Mouse (Mus musculus): ENCODE results near the gene Tmem248. TPM values are rescaled to one million over a fixed set of nuclear protein-coding genes. Genes with fewer than 3 reads are reported as not detected.
A peak's percentile ranks its signal among the peaks of the same experiment; 100 is the strongest.

Tmem248 gene
- total and polyA plus RNA-seq, 2 experiments, result 19.8 to 34.3 TPM

- no peak overlapping the region for H3K4me3 ChIP-seq (ENCODE audit: insufficient read depth, low read depth, low read length)
- no peaks in the 10 kb centered on the region for H3K79me2 ChIP-seq (ENCODE audit: control insufficient read depth, insufficient read depth, low read length)
- H3K27ac ChIP-seq (replicated peaks; ENCODE audit: insufficient read depth, low read depth, low read length), result peak overlapping the region; percentile 31; the same call in 1 of the 2 replicates
- H3K9ac ChIP-seq (ENCODE audit: low read depth, low read length), result no peak overlapping the region
- no peak for TF ChIP-seq CTCF (IDR thresholded peaks at IDR 0.05; ENCODE audit: low read depth, low read length)
- no peak for TF ChIP-seq POLR2A (IDR thresholded peaks at IDR 0.05; ENCODE audit: extremely low read depth, insufficient read depth, low read length)
- peak; percentile 83 for DNase-seq (ENCODE audit: extremely low read depth, low read depth, low spot score)
- H3K4me1 ChIP-seq (ENCODE audit: control insufficient read depth, insufficient read depth, low read length), result peaks cover 7% of the 10 kb centered on the region; the same call in 1 of the 2 replicates
- H3K27me3 ChIP-seq (ENCODE audit: control insufficient read depth, insufficient read depth, low read length), result no peaks in the 10 kb centered on the region
- peaks cover 7% of the 10 kb centered on the region for H3K36me3 ChIP-seq (ENCODE audit: control insufficient read depth, insufficient read depth, low read length)
- WGBS, result 66% methylated on average over 6 of the region's 6 CpGs
Observed at GRCm38 (mm10) chr5:130264433-130265005, 47.6 kb downstream of the Tmem248 start.

GRCm38 (mm10) chr5:130266651-130267050 is 49.8 kb downstream of the Tmem248 start:
- Histone ChIP-seq H3K27ac (replicated peaks; ENCODE audit: insufficient read depth, low read depth, low read length) (no peak overlapping the region), H3K9ac (ENCODE audit: low read depth, low read length) (no peak overlapping the region), H3K4me1 (ENCODE audit: control insufficient read depth, insufficient read depth, low read length) (peaks cover 7% of the 10 kb centered on the region; the same call in 1 of the 2 replicates), H3K79me2 (ENCODE audit: control insufficient read depth, insufficient read depth, low read length) (no peaks in the 10 kb centered on the region), H3K4me3 (ENCODE audit: insufficient read depth, low read depth, low read length) (no peak overlapping the region), H3K36me3 (ENCODE audit: control insufficient read depth, insufficient read depth, low read length) (peaks cover 9% of the 10 kb centered on the region), H3K27me3 (ENCODE audit: control insufficient read depth, insufficient read depth, low read length) (no peaks in the 10 kb centered on the region)
- 91% methylated on average over 7 of the region's 7 CpGs for WGBS
- TF ChIP-seq CTCF (IDR thresholded peaks at IDR 0.05; ENCODE audit: low read depth, low read length), result peak; percentile 66
- no peak for TF ChIP-seq POLR2A (IDR thresholded peaks at IDR 0.05; ENCODE audit: extremely low read depth, insufficient read depth, low read length)
- no peak for DNase-seq (ENCODE audit: extremely low read depth, low read depth, low spot score)

GRCm38 (mm10) chr5:130267316-130267715 is 50.4 kb downstream of the Tmem248 start:
- TF ChIP-seq POLR2A (IDR thresholded peaks at IDR 0.05; ENCODE audit: extremely low read depth, insufficient read depth, low read length), result no peak
- TF ChIP-seq CTCF (IDR thresholded peaks at IDR 0.05; ENCODE audit: low read depth, low read length), result peak; percentile 74
- peaks cover 9% of the 10 kb centered on the region for H3K36me3 ChIP-seq (ENCODE audit: control insufficient read depth, insufficient read depth, low read length)
- DNase-seq (ENCODE audit: extremely low read depth, low read depth, low spot score), result peak; percentile 41
- peaks cover 7% of the 10 kb centered on the region; the same call in 1 of the 2 replicates for H3K4me1 ChIP-seq (ENCODE audit: control insufficient read depth, insufficient read depth, low read length)
- no peak overlapping the region for H3K4me3 ChIP-seq (ENCODE audit: insufficient read depth, low read depth, low read length)
- no peaks in the 10 kb centered on the region for H3K27me3 ChIP-seq (ENCODE audit: control insufficient read depth, insufficient read depth, low read length)
- no peaks in the 10 kb centered on the region for H3K79me2 ChIP-seq (ENCODE audit: control insufficient read depth, insufficient read depth, low read length)
- WGBS, result 66% methylated on average over 1 of the region's 1 CpGs
- H3K27ac ChIP-seq (replicated peaks; ENCODE audit: insufficient read depth, low read depth, low read length), result no peak overlapping the region
- H3K9ac ChIP-seq (ENCODE audit: low read depth, low read length), result no peak overlapping the region

GRCm38 (mm10) chr5:130268976-130269375 is 52.1 kb downstream of the Tmem248 start:
- DNase-seq (ENCODE audit: extremely low read depth, low read depth, low spot score), result no peak
- Histone ChIP-seq H3K27ac (replicated peaks; ENCODE audit: insufficient read depth, low read depth, low read length) (no peak overlapping the region), H3K4me3 (ENCODE audit: insufficient read depth, low read depth, low read length) (no peak overlapping the region), H3K27me3 (ENCODE audit: control insufficient read depth, insufficient read depth, low read length) (no peaks in the 10 kb centered on the region), H3K9ac (ENCODE audit: low read depth, low read length) (no peak overlapping the region), H3K79me2 (ENCODE audit: control insufficient read depth, insufficient read depth, low read length) (no peaks in the 10 kb centered on the region), H3K4me1 (ENCODE audit: control insufficient read depth, insufficient read depth, low read length) (peaks cover 7% of the 10 kb centered on the region; the same call in 1 of the 2 replicates), H3K36me3 (ENCODE audit: control insufficient read depth, insufficient read depth, low read length) (peaks cover 7% of the 10 kb centered on the region)
- TF ChIP-seq CTCF (IDR thresholded peaks at IDR 0.05; ENCODE audit: low read depth, low read length) (no peak), POLR2A (IDR thresholded peaks at IDR 0.05; ENCODE audit: extremely low read depth, insufficient read depth, low read length) (no peak)
- WGBS, result 79% methylated on average over 11 of the region's 11 CpGs

- Histone ChIP-seq H3K27me3 (ENCODE audit: control insufficient read depth, insufficient read depth, low read length) (no peaks in the 10 kb centered on the region), H3K4me1 (ENCODE audit: control insufficient read depth, insufficient read depth, low read length) (no peaks in the 10 kb centered on the region), H3K79me2 (ENCODE audit: control insufficient read depth, insufficient read depth, low read length) (no peaks in the 10 kb centered on the region), H3K36me3 (ENCODE audit: control insufficient read depth, insufficient read depth, low read length) (peaks cover 12% of the 10 kb centered on the region), H3K27ac (replicated peaks; ENCODE audit: insufficient read depth, low read depth, low read length) (no peak overlapping the region), H3K9ac (ENCODE audit: low read depth, low read length) (no peak overlapping the region), H3K4me3 (ENCODE audit: insufficient read depth, low read depth, low read length) (no peak overlapping the region)
- TF ChIP-seq CTCF (IDR thresholded peaks at IDR 0.05; ENCODE audit: low read depth, low read length) (peak; percentile 46; the same call in 1 of the 2 replicates), POLR2A (IDR thresholded peaks at IDR 0.05; ENCODE audit: extremely low read depth, insufficient read depth, low read length) (no peak)
- no peak for DNase-seq (ENCODE audit: extremely low read depth, low read depth, low spot score)
- WGBS, result 100% methylated on average over 1 of the region's 1 CpGs
Observed at GRCm38 (mm10) chr5:130272344-130272743, 55.5 kb downstream of the Tmem248 start.

GRCm38 (mm10) chr5:130273046-130273445 is 56.2 kb downstream of the Tmem248 start:
- Histone ChIP-seq H3K9ac (ENCODE audit: low read depth, low read length) (no peak overlapping the region), H3K27me3 (ENCODE audit: control insufficient read depth, insufficient read depth, low read length) (no peaks in the 10 kb centered on the region), H3K4me1 (ENCODE audit: control insufficient read depth, insufficient read depth, low read length) (no peaks in the 10 kb centered on the region), H3K36me3 (ENCODE audit: control insufficient read depth, insufficient read depth, low read length) (peaks cover 12% of the 10 kb centered on the region), H3K27ac (replicated peaks; ENCODE audit: insufficient read depth, low read depth, low read length) (no peak overlapping the region), H3K79me2 (ENCODE audit: control insufficient read depth, insufficient read depth, low read length) (no peaks in the 10 kb centered on the region), H3K4me3 (ENCODE audit: insufficient read depth, low read depth, low read length) (no peak overlapping the region)
- no peak for DNase-seq (ENCODE audit: extremely low read depth, low read depth, low spot score)
- TF ChIP-seq POLR2A (IDR thresholded peaks at IDR 0.05; ENCODE audit: extremely low read depth, insufficient read depth, low read length) (no peak), CTCF (IDR thresholded peaks at IDR 0.05; ENCODE audit: low read depth, low read length) (no peak)
- WGBS, result 95% methylated on average over 6 of the region's 6 CpGs

Measured in liver, adult 2 months (tissue).